Mouse (Mus musculus) megakaryocyte, embryonic 14.5 days (primary cell): ENCODE measurements around the gene Copa.

Source experiments
- FLI1 ChIP-seq: IDR thresholded peaks from 2 replicates; pipeline ENCODE4 v1.6.1; 2012; ENCODE audit warnings: low read length, inconsistent platforms, mixed read lengths
- GATA1 ChIP-seq: IDR thresholded peaks from 3 replicates; pipeline ENCODE4 v1.6.1; 2012; ENCODE audit warnings: mixed read lengths, low read length, inconsistent platforms, borderline replicate concordance

DNA sequence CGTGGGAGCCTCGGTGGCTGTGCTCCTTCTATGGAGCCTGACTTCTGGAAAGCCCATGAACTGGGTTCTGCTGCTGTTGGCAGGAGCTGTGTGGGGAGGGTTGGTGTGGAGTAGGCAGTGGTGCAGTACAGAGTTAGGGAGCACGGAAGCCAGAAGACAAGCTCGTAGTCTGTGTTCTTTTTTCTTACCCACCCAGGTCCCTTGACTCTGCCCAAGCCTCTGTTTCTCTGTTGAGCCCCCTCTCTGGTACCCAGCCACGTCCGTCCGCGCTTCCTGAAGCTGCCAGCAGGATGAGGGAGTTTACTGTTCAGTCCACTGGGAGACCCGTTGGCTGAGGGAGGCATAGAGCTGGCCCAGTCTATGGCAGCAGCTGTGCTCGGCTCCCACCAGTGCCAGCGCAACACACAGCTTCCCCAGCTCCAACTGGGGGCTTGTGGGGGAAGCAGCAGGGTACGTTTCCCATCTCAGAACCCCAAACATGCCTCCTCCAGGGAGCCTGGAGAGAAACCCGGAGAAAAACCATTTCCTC is 17.7 kb upstream of the Copa start:
- TF ChIP-seq GATA1: no peak
- TF ChIP-seq FLI1: no peak
